Mouse (Mus musculus): ENCODE measurements around the gene Srp54a.
"Not testable (repeated sequence)": the region's sequence is repeated elsewhere in the genome, so short reads cannot be mapped to it uniquely, and the experiment has no call there.

The Srp54a gene

GRCm38 (mm10) chr12:55135540-55135939 lies 55.5 kb downstream of the Srp54a start:
- DNase-seq: not testable (repeated sequence)

DNA sequence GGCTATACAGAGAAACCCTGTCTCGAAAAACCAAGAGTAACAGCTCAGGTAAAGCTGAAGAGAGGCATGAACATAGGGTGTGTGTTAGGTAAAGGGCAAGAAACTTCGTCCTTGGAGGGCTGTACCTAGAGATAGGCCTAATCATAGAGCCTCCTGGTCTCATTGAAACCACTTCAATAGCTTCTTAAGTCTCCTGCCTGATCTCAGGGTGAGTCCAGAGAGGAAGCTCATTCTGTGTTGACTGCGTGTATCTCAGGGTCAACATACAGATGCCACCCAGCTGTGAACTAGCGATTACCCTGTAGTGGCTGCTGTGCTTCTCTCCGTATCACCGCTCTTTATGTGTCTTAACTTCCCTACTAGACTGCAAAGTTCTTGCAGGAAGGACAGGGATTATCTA lies 57.8 kb downstream of the Srp54a start:
- not testable (repeated sequence) for DNase-seq

GRCm38 (mm10) chr12:55154559-55155448 lies 74.7 kb downstream of the Srp54a start, which contains the start of gene Srp54b:
Srp54b (plus strand) TSS chr12:55155104.
- not testable (repeated sequence) for DNase-seq

- not testable (repeated sequence) for DNase-seq
Measured at GRCm38 (mm10) chr12:55155449-55155783, 75.4 kb downstream of the Srp54a start.
